Mouse (Mus musculus) CD8-positive naive resting alpha-beta T cell, adult 2 months (primary cell): ENCODE measurements around the gene Dapk2.

Experiments used
- DNase-seq, 2 experiments: peaks; one replicate each; pipeline ENCODE4 v3.0.0; 2022; ENCODE audit warnings: low read depth in 2 of 2, low spot score in 2 of 2

Dapk2 gene

DNA sequence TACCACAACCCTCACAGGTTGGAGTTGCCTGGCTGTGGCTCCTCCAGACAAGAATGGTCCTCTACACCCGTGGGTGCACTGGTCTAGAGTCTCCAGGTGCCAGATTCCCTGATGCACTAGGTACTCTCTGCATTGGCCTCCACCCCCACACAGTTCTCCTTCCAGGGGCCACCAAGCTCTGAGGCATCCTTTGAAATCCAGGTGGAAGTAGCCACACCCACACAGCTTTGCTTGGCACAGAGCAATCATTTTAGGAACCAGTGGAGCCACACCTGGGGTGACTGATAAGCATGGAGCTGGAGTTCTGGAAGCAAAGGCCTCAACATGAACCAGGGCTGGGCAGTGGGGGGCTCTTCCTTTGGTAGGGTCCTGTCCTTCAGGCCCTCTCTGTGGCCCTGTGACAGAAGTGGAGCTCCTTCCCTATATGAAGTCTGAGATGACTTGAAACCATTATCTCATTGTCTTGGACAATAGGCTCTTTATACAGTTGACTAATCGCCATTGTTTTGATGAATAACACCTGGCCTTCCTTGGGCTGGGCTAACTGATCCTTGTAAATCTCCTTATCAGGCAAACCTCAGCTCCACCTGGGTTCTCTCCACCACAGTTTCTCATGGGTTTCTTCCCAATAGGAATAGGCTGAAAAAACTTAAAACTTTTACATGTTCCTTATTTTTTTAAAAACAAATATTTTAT is 70.6 kb downstream of the Dapk2 start:
- no peak for DNase-seq

DNA sequence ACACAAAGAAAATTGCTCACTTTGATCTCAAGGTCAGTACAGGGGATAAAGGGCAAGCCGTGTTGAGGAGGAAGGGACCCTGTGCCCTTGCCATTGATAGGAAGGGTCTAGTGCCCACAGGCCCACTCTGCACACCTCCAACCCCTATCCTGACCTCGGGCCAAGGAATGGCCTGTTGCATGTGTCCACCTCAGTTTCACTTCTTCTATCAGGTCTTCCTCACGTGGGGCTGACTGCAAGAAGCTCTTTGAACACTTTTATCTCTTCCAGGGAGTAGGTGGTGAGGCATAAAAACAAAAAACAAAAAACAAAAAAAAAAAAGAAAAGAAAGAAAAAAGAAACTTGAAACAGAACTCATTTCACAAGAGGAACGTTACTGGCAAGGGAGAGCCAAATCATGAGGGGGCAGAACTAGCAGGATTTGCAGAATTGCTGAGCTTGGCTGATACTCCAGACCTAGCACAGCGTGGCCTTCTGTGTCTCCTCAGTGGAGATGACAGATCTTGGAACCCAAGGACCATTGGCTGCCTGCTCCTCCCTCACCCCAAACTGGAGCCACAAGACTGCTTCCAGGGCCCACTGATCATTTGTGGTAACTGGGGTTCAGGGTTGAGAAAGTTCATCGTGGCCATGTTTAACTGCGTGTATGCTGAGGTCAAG is 73.9 kb downstream of the Dapk2 start:
- DNase-seq: no peak

DNA sequence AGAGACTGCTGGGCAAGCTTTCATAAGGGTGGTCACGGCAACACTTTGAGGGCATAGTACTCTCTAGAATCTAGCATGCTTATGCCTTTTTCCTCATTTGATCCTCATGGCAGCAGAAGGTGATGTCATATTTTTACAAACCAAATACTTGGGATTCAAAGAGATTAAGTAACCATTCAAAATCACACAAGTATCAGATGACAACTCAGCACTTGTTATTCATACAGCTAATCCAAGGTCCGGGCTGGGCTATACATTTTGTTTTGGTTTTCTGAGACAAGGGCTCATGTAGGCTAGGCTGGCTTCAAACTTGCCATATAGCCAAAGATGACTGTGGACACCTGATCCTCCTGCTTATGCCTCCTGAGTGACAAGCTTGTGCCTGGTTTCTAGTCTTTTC is 78.6 kb downstream of the Dapk2 start:
- DNase-seq: no peak

DNA sequence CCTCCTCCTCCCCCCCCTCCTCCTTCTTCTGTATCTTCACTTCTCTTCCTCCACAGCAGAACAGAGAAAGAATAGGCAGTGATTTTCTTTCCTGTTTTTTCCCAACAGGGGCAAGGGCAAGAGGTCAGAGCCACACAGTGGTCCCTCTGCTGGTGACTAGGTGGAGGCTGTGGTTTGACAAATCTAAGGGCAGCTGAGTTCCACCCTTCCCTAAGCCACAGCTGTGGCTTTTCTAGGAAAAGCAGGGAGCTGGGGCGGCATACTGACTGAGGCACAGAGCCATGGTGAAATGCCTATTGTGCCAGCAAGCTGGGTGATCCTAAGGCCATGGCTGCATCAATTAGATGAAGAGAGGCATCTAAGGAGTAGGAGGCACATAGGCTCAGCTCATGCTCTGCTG is 79.7 kb downstream of the Dapk2 start:
- DNase-seq: no peak

DNA sequence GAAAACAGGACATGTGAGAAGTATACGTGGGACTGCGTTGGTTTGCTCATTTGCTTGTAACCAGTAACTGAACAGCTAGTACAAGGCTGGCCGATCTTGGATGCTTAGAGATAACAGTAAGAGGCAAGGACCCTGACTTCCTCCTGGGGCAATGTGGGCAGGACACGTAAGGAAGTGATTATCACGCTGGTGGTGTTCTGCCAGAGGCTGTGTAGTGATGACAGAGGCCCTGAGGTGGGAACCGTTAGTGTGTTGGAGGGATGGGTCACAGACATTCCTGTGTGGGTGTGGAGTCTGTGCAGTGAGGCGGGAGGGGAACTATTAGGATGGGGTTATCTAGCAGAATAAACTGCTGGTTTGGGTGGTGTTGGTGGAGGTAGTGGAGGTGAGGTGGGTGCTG is 81.2 kb downstream of the Dapk2 start:
- DNase-seq: no peak

DNA sequence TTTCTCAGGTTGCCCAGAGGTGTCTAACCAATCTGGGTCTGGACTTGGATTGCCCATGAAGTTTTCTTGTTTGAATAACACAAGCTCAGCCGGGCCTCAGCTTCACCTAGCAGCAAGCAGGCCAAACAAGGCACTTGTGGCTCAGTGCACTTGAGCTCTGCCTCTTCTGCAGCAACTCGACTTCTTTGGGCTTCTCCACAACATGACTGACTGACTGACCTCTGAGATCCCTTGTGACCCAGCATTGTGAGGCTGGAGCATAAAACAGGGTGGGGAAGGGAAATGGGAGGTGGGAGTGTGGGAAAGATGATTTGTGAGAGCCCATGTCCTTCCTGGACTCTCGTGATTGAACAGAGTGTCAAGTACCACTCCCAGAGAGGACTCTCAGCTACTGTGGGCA is 81.7 kb downstream of the Dapk2 start:
- no peak for DNase-seq

DNA sequence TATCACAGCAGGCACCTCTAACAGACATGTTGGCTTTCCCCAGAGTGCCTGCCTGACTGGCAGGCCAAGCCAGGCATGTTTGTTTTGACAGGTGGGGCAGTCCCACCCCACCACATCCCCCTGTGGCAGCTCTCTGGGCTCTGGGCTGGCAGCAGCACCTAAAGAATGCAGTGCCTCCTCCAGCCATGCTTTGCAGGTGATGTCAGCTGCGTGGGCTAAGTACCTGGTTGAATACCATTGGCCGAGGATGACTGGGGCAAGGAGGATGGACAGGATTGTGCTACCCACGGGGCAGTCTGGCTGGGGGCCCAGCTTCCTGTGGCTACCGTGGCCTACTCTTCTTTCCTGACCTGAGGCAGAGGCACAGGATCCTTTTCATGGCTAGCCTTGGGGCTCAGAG is 82.5 kb downstream of the Dapk2 start:
- DNase-seq: peak in 1 of 2 experiments; percentile 12

DNA sequence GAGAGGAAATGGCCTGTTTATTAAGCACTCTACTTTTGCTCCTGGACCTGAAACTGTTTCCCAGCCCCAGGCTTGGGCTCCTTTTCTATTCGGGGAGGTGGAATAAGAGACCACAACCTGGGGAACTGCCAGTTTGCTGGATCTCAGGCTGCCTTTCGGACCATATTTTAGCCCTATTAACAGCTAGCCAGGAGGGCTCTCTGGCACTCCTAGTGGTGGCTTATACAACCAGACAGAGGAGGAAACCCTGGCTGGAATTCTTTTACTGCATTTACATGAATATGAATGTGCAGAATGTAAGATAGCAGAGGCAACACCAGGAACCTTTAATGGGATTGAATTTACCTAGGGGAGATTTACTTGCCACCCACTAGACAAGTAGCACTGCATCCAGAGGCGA is 83.0 kb downstream of the Dapk2 start:
- peak in 1 of 2 experiments; percentile 4 for DNase-seq

DNA sequence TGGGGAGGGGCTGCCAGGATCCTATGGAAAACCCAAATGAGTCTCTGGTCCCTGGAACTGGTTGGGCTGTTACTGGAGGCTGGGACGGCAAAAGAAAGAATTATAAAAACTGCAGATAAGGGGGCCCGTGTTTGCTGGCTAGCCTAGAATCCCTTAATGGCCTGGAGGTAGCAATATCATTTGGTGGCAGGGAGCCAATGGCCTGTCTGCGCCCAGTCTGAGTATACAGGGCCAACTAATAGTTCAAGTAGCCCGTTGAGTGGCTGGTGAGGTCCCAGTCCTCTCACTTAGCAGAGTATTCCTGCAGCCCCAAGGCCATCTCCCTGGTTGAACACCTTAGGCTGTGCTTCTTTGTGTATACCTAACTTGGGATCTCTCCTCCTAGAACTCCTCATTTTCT is 83.7 kb downstream of the Dapk2 start:
- no peak for DNase-seq

DNA sequence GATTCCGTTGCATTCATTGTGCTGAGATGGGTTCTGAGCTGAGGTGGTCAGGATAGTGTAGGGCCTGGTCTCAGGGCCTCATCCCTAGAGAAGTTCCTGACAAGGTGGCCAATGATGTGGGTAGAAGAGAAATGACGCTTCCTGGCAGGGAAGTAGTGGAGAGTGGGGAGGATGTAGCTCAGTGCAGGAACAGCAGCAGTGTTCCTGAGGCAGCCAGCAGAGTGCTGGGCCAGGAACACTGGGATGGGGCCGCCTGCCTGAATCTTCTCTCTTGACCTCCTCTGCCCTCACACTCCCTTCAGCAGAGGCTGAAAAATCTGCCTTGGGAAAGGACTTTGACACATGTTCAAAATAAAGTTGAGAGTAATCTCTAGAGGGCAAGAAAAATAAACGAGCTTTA is 85.2 kb downstream of the Dapk2 start:
- DNase-seq: no peak

DNA sequence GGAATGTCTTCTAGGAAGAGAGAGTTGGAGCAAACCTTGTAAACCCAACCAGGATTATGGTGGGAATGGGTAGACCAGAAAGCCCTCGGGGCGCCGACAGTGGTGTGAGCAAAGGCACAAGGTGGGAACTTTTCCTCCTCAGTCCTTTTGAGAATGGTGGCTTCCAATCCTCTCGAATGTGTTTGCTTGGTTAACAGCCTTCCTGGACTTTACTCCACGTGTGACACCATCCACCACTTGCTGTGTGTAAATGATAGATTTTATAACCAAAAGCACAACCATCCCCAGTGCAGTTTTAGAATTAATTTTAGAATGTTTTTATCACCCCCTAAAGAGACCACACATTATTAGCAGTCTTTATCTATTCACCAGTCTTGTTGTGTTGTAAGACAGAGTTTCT is 86.1 kb downstream of the Dapk2 start:
- no peak for DNase-seq

DNA sequence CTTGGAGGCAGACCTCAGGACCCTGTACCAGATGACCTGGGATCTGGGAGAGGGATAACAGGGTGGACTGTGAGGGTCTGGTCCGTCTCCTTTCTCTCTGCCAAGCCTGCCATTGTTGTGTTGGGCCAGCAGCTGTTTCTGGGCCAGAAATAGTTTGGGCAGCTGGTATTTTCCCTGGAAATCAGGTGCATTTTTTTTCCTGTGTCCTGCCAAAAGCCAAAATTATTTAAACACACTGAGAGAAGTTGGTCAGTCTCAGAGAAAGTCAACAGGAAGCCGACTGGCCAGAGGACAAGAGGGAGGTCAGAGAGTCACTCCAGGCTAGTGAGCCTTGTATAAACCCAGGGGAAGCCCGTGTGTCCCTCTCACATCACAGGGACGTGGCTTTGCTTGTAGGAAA is 87.7 kb downstream of the Dapk2 start:
- DNase-seq: no peak

DNA sequence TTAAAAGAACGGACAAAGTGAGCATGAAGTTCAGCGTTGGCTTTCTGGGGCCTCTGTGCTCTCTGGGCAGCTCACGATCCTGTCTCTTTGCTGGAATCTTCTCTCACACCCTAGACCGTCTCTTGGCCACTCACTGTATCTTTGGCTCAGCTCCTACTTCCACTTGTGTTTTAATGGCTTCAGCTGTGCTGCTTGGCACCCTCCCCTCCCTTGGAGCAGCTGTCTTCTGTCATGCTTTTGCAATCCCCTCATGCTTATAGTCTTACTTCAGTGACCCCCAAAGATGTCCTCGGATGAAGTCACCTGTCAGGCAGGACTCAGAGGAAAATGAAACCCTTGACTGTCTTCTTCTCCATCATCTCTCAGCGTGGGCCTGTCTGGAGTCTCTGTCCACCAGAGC is 91.3 kb downstream of the Dapk2 start:
- DNase-seq: no peak

DNA sequence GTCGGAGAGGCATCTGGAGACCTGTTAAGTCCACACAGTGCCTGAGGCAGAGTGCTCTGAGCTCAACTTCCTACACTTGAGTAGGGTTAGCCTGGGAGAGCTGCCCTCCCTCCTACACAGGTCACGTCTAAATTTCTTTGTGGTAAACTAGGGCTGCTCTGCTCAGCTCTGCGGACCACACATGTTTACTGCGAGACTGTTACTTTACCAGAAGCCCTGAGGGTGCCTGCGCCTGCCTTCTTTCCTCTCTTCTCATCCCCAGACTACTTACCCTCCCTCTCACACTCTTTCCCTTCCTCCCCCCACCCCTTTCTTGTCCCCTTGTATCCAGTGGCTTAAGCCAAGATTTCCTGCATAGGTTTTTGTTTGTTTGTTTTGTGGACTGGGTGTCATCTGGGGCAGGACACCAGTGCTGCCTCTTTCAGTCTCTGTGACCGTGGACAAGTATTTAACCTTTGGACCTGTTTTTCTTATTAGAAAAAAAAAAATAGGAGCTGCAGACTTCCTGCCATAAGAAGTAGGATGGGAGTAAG is 93.2 kb downstream of the Dapk2 start:
- no peak for DNase-seq

DNA sequence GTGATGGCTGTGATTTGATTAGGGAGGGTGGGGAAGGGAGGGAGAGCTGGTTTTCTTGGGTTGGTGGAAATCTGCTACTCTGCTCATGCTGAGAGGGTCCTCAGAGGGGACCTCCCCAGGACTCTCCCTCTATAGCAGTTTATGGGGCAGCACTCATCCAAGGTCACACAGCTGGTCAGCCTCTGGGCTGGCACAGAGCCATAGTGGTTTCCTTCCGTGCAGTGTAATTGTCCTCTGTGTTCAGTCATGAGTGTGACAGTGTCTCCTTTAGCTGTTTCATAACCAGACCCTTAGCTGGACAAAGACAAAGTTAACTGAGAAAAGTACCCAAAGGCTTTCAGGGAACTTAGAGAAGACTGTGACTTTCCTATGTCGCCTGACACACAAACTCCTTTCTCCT is 103.7 kb downstream of the Dapk2 start:
- DNase-seq: no peak

DNA sequence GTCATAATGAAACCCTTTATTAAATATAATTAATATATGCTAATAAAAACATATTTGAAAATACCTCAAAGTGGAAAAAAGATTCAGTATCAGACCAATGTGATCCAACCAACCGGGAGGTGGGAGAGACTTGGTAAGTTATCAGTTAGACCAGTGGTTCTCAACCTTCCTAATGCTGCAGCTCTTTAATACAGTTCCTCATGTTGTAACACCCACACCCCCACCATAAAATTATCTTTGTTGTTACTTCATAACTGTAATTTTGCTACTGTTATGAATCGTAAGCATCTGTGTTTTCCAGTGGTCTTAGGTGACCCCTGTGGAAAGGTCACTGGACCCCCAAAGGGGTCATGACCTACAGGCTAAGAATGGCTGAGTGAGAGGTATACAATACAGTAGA is 105.7 kb downstream of the Dapk2 start:
- DNase-seq: no peak

DNA sequence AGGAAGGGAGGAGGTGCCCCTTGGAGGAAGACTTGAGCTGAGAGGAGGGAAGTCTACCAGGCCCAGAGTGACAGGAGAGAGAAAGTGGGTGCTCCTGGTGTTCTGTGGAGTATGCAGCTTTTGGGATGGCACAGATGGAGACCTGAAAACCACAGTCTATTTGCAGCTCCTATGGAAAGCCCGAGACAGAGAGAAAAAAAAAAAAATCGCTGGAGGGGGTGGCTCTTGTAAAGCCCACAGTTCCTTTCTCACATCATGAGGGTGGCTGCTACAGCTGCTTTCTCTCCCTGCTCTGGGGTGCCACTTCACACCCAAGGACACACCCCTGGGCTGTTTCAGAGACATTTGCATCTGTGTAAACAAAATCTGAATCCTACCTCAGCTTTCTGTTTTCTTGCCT is 107.6 kb downstream of the Dapk2 start:
- DNase-seq: no peak

DNA sequence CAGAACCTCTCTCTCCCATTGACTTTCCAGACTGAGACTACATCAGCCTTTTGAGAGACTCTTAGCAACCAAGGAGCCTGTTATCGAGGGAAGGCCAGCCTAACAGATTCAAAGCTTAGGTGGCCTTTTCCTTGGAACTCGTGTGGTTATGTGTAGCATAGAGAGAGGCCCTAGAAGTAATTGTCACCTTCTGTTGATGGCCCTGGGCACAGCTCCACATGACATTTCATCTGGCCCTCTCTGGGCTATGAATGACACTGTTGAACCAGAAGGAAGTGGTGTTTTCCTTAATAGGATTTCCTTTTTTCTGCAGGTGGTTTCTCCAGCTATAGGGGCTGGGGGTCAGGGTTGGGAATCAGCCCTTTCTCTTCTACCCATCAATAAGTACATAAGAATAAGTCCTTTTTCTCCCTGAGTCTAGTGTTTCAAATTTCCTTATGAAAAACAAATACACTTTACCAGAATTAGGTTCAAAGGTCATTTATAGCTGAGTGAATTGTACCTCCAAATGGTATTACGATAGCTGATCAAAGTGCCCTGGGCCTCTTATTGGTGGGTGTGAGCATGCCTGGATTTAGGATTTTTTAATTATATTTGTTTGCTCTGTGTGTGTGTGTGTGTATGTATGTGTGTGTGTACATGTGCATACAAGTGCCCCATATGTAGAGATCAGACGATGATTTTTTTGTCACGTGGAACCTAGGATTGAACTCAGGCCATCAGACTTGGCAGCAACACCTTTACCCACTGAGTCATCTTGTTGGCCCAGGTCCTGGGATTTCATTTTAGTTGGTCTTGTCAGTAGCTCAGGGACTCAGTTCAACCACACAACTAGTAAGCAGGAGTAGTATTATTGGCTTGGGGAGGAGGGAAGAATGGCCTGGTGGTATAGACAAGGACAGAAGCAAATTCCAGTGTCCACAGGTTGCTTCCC is 108.5 kb downstream of the Dapk2 start:
- DNase-seq: no peak

DNA sequence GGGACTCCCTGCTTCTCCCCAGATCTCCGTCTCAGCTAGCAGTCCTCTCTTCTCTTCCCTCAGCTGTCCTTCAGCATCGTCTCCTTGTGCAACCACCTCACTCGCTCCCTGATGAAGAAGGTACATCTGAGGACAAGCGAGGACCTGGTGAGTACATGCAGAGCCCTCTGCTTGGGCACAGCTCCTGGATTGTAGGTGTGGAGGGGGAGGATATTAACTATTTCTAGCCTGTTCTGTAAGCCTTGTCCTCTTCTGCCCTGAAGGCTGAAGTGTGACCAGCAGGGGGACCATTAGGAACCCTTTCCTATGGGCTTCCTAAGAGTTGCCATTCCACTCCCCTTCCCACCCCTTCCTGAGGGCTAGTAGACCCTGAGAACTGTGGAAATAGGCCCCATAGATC is 110.8 kb downstream of the Dapk2 start:
- DNase-seq: no peak

DNA sequence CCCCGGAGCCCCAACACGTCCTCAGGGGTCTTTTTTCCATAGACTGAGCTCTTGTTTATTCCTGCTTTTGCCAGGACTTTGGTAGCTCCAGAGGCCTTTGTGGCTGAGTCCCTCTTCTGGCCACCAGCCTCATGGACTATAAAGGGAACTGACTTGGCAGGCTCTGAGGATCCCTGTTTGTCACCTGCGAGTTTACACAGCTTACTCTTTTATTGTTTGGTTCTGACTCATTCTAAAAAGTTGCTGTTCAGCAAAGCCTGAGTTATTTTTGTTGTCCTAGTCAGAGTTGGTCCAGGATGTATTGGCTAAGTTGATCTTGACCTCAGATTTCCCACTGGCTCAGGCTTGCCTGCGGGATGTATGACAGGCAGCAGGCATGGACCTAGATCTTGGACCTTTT is 112.0 kb downstream of the Dapk2 start:
- DNase-seq: no peak

DNA sequence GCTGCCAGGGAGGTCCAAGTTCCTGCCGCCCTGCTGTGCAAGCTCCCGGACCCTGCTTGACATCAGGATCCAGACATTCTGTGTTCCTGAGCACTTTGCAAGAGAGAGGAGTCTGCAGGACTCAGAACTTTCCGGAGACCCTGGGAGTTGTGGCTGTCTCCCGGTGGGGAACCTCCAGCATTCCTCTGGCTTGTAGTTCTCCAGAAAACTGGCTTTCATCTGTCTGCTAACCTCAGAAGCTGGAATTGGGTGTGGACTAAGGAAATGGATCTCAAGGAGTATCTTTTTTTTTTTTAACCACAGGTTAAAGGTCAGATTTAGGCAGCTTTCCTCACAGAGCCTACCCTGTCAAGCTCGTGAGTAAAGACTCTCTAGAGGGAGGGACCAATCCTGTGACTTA is 113.7 kb downstream of the Dapk2 start:
- no peak for DNase-seq

DNA sequence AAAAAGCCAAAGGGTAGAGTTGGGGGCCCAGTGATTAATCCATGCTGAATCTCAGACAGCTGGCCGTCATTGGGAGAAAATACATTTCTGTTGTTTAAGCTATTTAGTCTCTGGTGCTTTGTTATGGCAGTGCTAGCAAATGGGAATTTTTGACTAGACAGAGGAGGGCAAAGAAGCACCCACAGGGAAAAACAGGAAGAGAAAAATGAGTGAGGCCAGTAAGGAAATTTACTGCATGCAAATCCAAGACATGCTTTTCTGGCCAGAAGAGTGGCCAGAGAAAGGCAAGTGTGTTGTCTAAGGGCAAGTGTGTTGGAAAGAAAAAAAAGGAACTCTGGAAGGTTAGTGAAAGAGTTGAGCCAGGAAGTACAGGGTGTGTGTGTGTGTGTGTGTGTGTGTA is 115.6 kb downstream of the Dapk2 start:
- DNase-seq: no peak
